Mouse (Mus musculus) bone marrow macrophage, adult 2 months (primary cell): ENCODE measurements at regions not wholly inside any gene's neighbourhood (a gene's known extent, or its start where the extent isn't known, plus 50 kb on each side); places are given as distances from the start of the nearest gene placed in this dataset.

ENCODE experiments used
- CTCF ChIP-seq: IDR thresholded peaks from 2 replicates; pipeline ENCODE4 v1.5.1; 2012; ENCODE audit warnings: low read depth, mild to moderate bottlenecking, low read length, moderate library complexity
- POLR2A ChIP-seq: IDR thresholded peaks from 2 replicates; pipeline ENCODE4 v1.6.1; 2012; ENCODE audit warnings: mild to moderate bottlenecking, low read depth, low read length, borderline replicate concordance

- TF ChIP-seq CTCF: no peak
- no peak for TF ChIP-seq POLR2A
Observed at GRCm38 (mm10) chr16:12960885-12961284, 148.6 kb upstream of the Ercc4 start.
